Comparison of ENCODE assay signal across 8 mouse cellular contexts in the genomic region with DNA sequence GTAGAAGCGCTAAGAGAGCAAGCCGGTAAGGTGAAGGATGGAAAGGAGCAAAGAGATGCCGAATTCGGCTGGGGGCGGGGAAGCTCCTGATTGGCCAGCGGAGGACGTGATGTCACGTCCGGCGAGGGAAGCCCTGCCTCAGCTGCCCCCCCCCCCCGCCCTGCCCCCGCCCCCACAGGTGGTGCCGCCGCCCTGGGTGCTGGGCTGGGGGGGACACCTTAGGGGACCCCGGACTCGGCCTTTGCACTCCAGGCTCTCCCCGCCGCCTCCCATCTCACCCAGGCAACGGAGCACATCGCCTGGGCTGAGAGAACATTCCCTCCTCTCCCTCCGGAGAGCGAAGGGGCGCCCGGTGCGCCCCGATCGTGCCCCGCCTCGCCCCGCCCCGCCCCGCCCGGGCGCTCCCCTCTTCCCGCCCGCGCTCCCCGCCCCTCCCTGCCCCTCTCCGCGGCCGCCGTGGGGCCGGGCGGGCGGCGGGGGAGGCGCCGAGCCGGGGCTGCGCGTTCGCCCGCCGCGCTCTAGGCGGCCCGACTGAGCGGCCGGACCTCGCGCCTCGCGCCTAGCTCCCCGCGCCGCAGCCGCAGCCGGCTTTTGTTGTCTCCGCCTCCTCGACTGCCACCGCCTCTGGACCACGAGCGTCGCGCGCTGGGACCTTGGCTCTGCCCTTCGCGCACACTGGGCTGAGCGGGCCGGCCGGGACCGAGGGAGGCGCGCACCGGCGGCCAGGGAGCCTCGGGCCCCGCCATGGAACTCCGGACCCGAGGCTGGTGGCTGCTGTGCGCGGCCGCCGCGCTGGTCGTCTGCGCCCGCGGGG. TPM values are rescaled to one million over a fixed set of nuclear protein-coding genes. Genes with fewer than 3 reads are reported as not detected.
DNase-seq lines count a peak whose midpoint lies in the region; ATAC-seq and TF ChIP-seq lines count a peak whose summit lies in the region.

A gene (plus strand): TSS at position 458 of the 814 bp plus-strand sequence.

- no peaks in the 10 kb centered on the region for H3K4me1 ChIP-seq in embryonic fibroblast, embryonic 13.5 days (ENCODE audit: control insufficient read depth, insufficient read depth, low read length)
- H3K4me1 ChIP-seq in heart, embryonic 12.5 days (replicated peaks), result peaks cover 22% of the 10 kb centered on the region
- H3K4me1 ChIP-seq in kidney, postnatal 0 days (replicated peaks; ENCODE audit: insufficient read depth, low read length), result 0 out of 2 replicates have a peak, but pooled peaks cover 13% of the 10 kb centered on the region
- H3K4me1 ChIP-seq in liver, adult 2 months (ENCODE audit: control insufficient read depth, insufficient read depth, low read length), result no peaks in the 10 kb centered on the region
- peaks cover 11% of the 10 kb centered on the region for H3K4me1 ChIP-seq in stomach, embryonic 14.5 days (ENCODE audit: control insufficient read depth, insufficient read depth, low read length)

- peak; percentile 70 for ATAC-seq in heart, embryonic 12.5 days (ENCODE audit: insufficient number of reproducible peaks, low FRiP score)
- peak; percentile 66 for ATAC-seq in kidney, postnatal 0 days (replicated peaks; ENCODE audit: low FRiP score, low read depth)
- peak; percentile 75 for ATAC-seq in stomach, embryonic 14.5 days (ENCODE audit: insufficient number of reproducible peaks, insufficient read depth, low FRiP score, low read depth)

- H3K4me2 ChIP-seq in heart, embryonic 12.5 days, result peak within 1 kb of the TSS; percentile 85
- H3K4me2 ChIP-seq in kidney, postnatal 0 days (ENCODE audit: low read length), result peak within 1 kb of the TSS; percentile 94
- peak within 1 kb of the TSS; percentile 78 for H3K4me2 ChIP-seq in stomach, embryonic 14.5 days (replicated peaks; ENCODE audit: low read depth, low read length)

- peak within 1 kb of the TSS; percentile 83 for H3K9ac ChIP-seq in heart, embryonic 12.5 days
- peak within 1 kb of the TSS; percentile 76 for H3K9ac ChIP-seq in kidney, postnatal 0 days (ENCODE audit: low read depth, low read length)
- H3K9ac ChIP-seq in liver, adult 2 months (ENCODE audit: low read depth, low read length), result peak within 1 kb of the TSS; percentile 83
- peak within 1 kb of the TSS; percentile 92 for H3K9ac ChIP-seq in stomach, embryonic 14.5 days (replicated peaks; ENCODE audit: low read depth, low read length)

- H3K4me3 ChIP-seq in embryonic fibroblast, embryonic 13.5 days (ENCODE audit: insufficient read depth, low read length), result peak within 1 kb of the TSS; percentile 67
- peak within 1 kb of the TSS; percentile 61 for H3K4me3 ChIP-seq in heart, embryonic 12.5 days
- peak within 1 kb of the TSS; percentile 64 for H3K4me3 ChIP-seq in kidney, postnatal 0 days (replicated peaks; ENCODE audit: low read depth, low read length)
- peak within 1 kb of the TSS; percentile 68 for H3K4me3 ChIP-seq in liver, adult 2 months (ENCODE audit: insufficient read depth, low read depth, low read length)
- H3K4me3 ChIP-seq in stomach, embryonic 14.5 days (ENCODE audit: low read depth, low read length), result peak within 1 kb of the TSS; percentile 60

- no peaks in the 10 kb centered on the region for H3K9me3 ChIP-seq in heart, embryonic 12.5 days (replicated peaks)
- H3K9me3 ChIP-seq in kidney, postnatal 0 days (replicated peaks; ENCODE audit: low read length), result no peaks in the 10 kb centered on the region
- no peaks in the 10 kb centered on the region for H3K9me3 ChIP-seq in stomach, embryonic 14.5 days (ENCODE audit: control insufficient read depth, low read depth, low read length)

- H3K27ac ChIP-seq in embryonic fibroblast, embryonic 13.5 days (ENCODE audit: insufficient read depth, low read length), result peak within 1 kb of the TSS; percentile 85
- H3K27ac ChIP-seq in heart, embryonic 12.5 days (ENCODE audit: poor library complexity, severe bottlenecking), result peak within 1 kb of the TSS; percentile 72
- H3K27ac ChIP-seq in kidney, postnatal 0 days, result peak within 1 kb of the TSS; percentile 85
- H3K27ac ChIP-seq in liver, adult 2 months (replicated peaks; ENCODE audit: insufficient read depth, low read depth, low read length), result no peak within 1 kb of the TSS
- H3K27ac ChIP-seq in stomach, embryonic 14.5 days (ENCODE audit: low read length), result peak within 1 kb of the TSS; percentile 95

- peak; percentile 69 for TF ChIP-seq POLR2A in embryonic fibroblast, embryonic 13.5 days (IDR thresholded peaks at IDR 0.05; ENCODE audit: low read depth, low read length)
- no peak for TF ChIP-seq POLR2A in liver, adult 2 months (IDR thresholded peaks at IDR 0.05; ENCODE audit: extremely low read depth, insufficient read depth, low read length)

- no peaks in the 10 kb centered on the region for H3K79me2 ChIP-seq in liver, adult 2 months (ENCODE audit: control insufficient read depth, insufficient read depth, low read length)

- peaks cover 6% of the 10 kb centered on the region; the same call in 1 of the 2 replicates for H3K36me3 ChIP-seq in heart, embryonic 12.5 days
- H3K36me3 ChIP-seq in kidney, postnatal 0 days (ENCODE audit: insufficient read depth, low read length), result no peaks in the 10 kb centered on the region
- H3K36me3 ChIP-seq in liver, adult 2 months (ENCODE audit: control insufficient read depth, insufficient read depth, low read length), result no peaks in the 10 kb centered on the region
- H3K36me3 ChIP-seq in stomach, embryonic 14.5 days (ENCODE audit: control insufficient read depth, insufficient read depth, low read length), result no peaks in the 10 kb centered on the region; the same call in 1 of the 2 replicates

- H3K27me3 ChIP-seq in heart, embryonic 12.5 days (replicated peaks), result peaks cover 76% of the 10 kb centered on the region
- no peaks in the 10 kb centered on the region for H3K27me3 ChIP-seq in kidney, postnatal 0 days (ENCODE audit: insufficient read depth, low read length)
- H3K27me3 ChIP-seq in liver, adult 2 months (ENCODE audit: control insufficient read depth, insufficient read depth, low read length), result no peaks in the 10 kb centered on the region
- no peaks in the 10 kb centered on the region for H3K27me3 ChIP-seq in stomach, embryonic 14.5 days (ENCODE audit: control insufficient read depth, insufficient read depth, low read length)

- WGBS in heart, embryonic 12.5 days, result under 1% methylated on average over 74 of the region's 99 CpGs
- WGBS in kidney, postnatal 0 days, result under 1% methylated on average over 78 of the region's 99 CpGs
- under 1% methylated on average over 81 of the region's 99 CpGs for WGBS in liver, adult 2 months
- 0% methylated on average over 48 of the region's 99 CpGs for WGBS in stomach, embryonic 14.5 days

- peak; percentile 72 for DNase-seq in 3T3-L1 (ENCODE audit: low read depth, low spot score)
- DNase-seq in adrenal gland, postnatal 4 days (ENCODE audit: low spot score in 2 of 2), result peak; percentile 41 to 55
- peak; percentile 87 for DNase-seq in kidney, postnatal 0 days (ENCODE audit: low spot score)
- peak; percentile 38 for DNase-seq in liver, adult 2 months (ENCODE audit: extremely low read depth, low read depth, low spot score)
- DNase-seq in naive thymus-derived CD4-positive, alpha-beta T cell, adult 2 months (ENCODE audit: low read depth), result peak; percentile 86

- TF ChIP-seq CTCF in embryonic fibroblast, embryonic 13.5 days (IDR thresholded peaks at IDR 0.05; ENCODE audit: borderline replicate concordance, insufficient read depth, low read length), result no peak
- no peak for TF ChIP-seq CTCF in kidney, postnatal 0 days (IDR thresholded peaks at IDR 0.05; ENCODE audit: low read depth)
- no peak for TF ChIP-seq CTCF in liver, adult 2 months (IDR thresholded peaks at IDR 0.05; ENCODE audit: low read depth, low read length)

RNA-seq across cellular contexts. Expression of the gene that starts here (rescaled TPM):
- 10 to 100 TPM; 71.4 to 73.2 TPM for total RNA-seq in adrenal gland, postnatal 4 days (2021)
- 105 and 112 TPM in 2 replicates for polyA plus RNA-seq in embryonic fibroblast, embryonic 13.5 days (2011; ENCODE audit: insufficient read length, low read depth, missing spikeins)
- polyA plus RNA-seq in heart, embryonic 12.5 days (2016; fragmentation: Nextera tagmentation; extraction: Ambion mirVana), result 67.2 and 70.3 TPM in 2 replicates
- 38.7 and 39.8 TPM in 2 replicates for polyA plus RNA-seq in kidney, postnatal 0 days (2015; fragmentation: Nextera tagmentation; extraction: Ambion mirVana)
- 0.92 and 1.2 TPM in 2 replicates for total RNA-seq in liver, adult 2 months (2014; rRNA removed)
- polyA plus RNA-seq in liver, adult 2 months (2012; rRNA removed), result 1.2 and 2.1 TPM in 2 replicates
- polyA plus RNA-seq in stomach, embryonic 14.5 days (2014; fragmentation: Nextera tagmentation; extraction: Ambion mirVana), result 48.3 and 49.7 TPM in 2 replicates

Comparison
In these comparisons a context has a peak if more than half of its experiments do, and no peak if none do; other contexts are left out.
1. RNA of the gene that starts here (total RNA-seq): 71.4 to 73.2 TPM in adrenal gland, postnatal 4 days; 0.92 to 1.2 TPM in liver, adult 2 months; every median in the first group is over 10 times any median in the second.
2. RNA of the gene that starts here (polyA plus RNA-seq): 105 to 112 TPM in embryonic fibroblast, embryonic 13.5 days, 67.2 to 70.3 TPM in heart, embryonic 12.5 days, 48.3 to 49.7 TPM in stomach, embryonic 14.5 days and 38.7 to 39.8 TPM in kidney, postnatal 0 days; 1.2 to 2.1 TPM in liver, adult 2 months; every median in the first group is over 10 times any median in the second.
3. Peak in every context shown above with its lines, with median percentiles within 50 percentile points of each other: DNase-seq, H3K4me3 ChIP-seq, ATAC-seq, H3K4me2 ChIP-seq and H3K9ac ChIP-seq.